Mouse (Mus musculus) brain, adult 10 weeks (tissue): ENCODE measurements around the gene Ccdc96. TPM values are rescaled to one million over a fixed set of nuclear protein-coding genes. Genes with fewer than 3 reads are reported as not detected.

Experiments
- polyA plus RNA-seq: library from polyadenylated mRNA; stranded (reverse); fragments of 350-450 nt; fragmentation: Illumina TruSeq; extraction: RNeasy Lipid Tissue Mini Kit (QIAGEN cat#74804); gene quantifications from one replicate; pipeline ENCODE4 v1.2.3, GENCODE M21; 2015; ENCODE audit warnings: low read depth, low replicate concordance

The Ccdc96 gene
- polyA plus RNA-seq: 1.1 TPM

DNA sequence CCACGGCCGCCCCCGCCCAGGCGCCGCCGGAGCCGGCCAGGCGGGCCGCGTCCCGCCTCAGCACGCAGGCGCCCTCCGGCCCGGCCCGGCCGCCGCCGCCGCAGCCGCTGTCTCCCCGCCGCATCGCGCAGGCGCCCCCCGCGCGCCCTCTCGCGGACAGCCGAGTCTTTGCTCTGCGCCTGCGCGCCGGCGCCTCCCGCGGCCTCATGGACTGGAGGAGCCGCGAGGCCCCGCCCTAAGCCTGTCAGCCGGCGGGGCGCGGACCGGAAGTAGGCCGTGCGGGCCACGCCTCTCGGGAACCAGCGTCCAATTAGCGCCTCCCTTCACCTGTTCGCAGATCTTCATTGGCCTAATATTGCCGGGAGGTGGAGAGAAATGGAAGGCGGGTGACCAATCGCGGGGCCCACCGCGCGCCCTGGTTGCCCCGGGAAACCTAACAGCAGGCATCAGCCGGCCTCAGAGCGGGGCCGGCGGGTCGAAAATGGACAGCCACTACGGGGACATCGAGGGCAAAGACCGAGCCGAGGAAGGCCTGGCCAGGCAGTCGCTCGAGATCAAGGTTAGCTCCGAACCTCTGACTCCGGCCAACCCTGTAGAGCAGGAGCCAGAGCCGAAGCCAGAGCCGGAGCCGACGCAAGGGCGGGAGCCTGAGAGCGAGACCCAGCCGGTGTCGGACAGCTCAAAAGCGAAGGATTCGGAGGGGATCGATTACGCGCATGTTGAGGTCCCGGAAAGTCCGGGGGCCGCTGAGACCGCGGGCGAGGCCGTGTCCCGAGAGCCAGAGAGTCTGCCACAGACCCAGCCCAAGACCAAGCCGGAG is at the start of gene Ccdc96, which contains the start of gene Tada2b:
TSS of gene Ccdc96 (plus strand) at position 418 of the 820 bp plus-strand sequence.
TSS of gene Tada2b (minus strand) at position 115 of the 820 bp plus-strand sequence.

DNA sequence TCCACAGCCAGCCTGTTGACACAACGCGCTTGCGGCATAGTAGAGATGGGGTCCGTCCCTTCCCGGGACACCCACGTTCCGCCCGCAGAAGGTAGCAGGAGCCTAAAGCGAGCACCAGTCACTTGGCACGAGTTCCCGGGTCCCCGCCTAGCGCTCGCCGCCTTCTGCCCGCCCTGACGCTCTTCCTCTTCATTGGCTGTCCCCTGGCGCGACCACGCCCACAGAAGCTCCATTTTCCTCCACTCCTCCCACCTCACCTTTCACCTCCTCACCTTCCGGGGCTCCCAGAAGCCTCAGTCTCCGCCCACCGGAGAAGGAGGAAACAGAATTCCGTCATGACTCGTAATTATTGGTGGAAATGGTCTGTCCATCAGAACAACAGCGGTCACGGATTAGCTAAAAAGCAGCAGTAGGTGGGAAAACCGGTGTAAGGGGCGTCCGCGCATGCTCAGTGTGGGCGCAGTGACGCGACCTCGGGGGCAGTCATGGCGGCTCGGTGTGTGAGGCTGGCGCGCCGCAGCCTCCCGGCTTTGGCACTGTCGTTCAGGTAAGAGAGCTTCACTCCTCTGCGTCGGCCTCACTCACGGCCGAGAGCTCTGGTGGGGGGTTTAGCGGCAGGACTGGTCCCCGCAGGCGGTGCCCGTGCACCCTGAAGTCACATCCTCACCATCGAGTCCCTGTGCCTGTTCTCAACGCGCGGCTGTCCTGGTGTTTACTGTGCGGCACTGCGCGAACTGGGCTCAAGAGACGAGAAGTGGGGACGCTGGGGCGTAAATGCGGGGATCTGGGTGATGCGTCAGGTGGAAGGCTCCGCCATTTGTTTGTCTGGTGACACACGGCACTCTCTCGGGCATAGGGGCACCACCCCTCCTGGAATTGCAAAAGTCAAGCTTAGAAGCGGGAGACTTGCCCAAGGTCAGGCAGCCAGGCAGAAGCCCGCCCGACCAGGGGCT is 19.4 kb upstream of the Ccdc96 start, which contains the start of gene Grpel1:
TSS of gene Grpel1 (plus strand) at position 290 of the 953 bp plus-strand sequence.

Other genes with a start within 250 kb of the Ccdc96 start
- gene Sorcs2, start 86.4 kb upstream of the Ccdc96 start, polyA plus RNA-seq: 24.1 TPM
- 33.8 TPM for gene Grpel1, start 19.6 kb upstream of the Ccdc96 start, polyA plus RNA-seq
- 24.4 TPM for gene Tada2b, start 303 bp upstream of the Ccdc96 start, polyA plus RNA-seq
- 57.0 TPM for gene Tbc1d14, start 108.7 kb downstream of the Ccdc96 start, polyA plus RNA-seq
- gene D5Ertd579e, start 211.4 kb downstream of the Ccdc96 start, polyA plus RNA-seq: 54.8 TPM